Mouse (Mus musculus) myocyte (in vitro differentiated cells): Measurements from ENCODE around the gene Pi4ka. TPM values are rescaled to one million over a fixed set of nuclear protein-coding genes. Genes with fewer than 3 reads are reported as not detected.

Experiments
- H3K27me3 ChIP-seq: one replicate; pipeline ENCODE4 v1.6.1; 2011; ENCODE audit not compliant: control insufficient read depth, insufficient read depth, insufficient read length
- H3K36me3 ChIP-seq: one replicate; pipeline ENCODE4 v1.6.1; 2011; ENCODE audit not compliant: control insufficient read depth, insufficient read depth
- H3K4me2 ChIP-seq: one replicate; pipeline ENCODE4 v1.6.1; 2011; ENCODE audit warnings: low read depth, control low read depth
- H3K4me3 ChIP-seq: one replicate; pipeline ENCODE4 v1.5.1; 2011; ENCODE audit warnings: mild to moderate bottlenecking, control low read depth, moderate library complexity
- H3K79me2 ChIP-seq: one replicate; pipeline ENCODE4 v1.6.1; 2011; ENCODE audit not compliant: control insufficient read depth, insufficient read depth
- H3ac ChIP-seq: one replicate; pipeline ENCODE4 v1.6.1; 2011; ENCODE audit not compliant: control insufficient read depth, insufficient read length
- CEBPB ChIP-seq: IDR thresholded peaks from 2 replicates; pipeline ENCODE4 v1.6.1; 2011; ENCODE audit warnings: mild to moderate bottlenecking, moderate library complexity; ENCODE audit not compliant: poor library complexity, insufficient read depth, severe bottlenecking
- E2F4 ChIP-seq: IDR thresholded peaks from one replicate; pipeline ENCODE4 v1.6.1; 2011; ENCODE audit warnings: mild to moderate bottlenecking, control low read depth, moderate library complexity; ENCODE audit not compliant: insufficient read depth
- MAX ChIP-seq: IDR thresholded peaks from one replicate; pipeline ENCODE4 v1.6.1; 2011; ENCODE audit warnings: low read depth, mild to moderate bottlenecking, control low read depth
- MYOD1 ChIP-seq, 3 experiments: IDR thresholded peaks; one replicate each; pipeline ENCODE4 v1.6.1; 2011; ENCODE audit warnings: control low read depth in 2 of 3, low read depth in 2 of 3, mild to moderate bottlenecking in 2 of 3, moderate library complexity in 1 of 3; ENCODE audit not compliant: insufficient read length in 2 of 3, control insufficient read depth in 1 of 3
- MYOG ChIP-seq, 3 experiments: IDR thresholded peaks; one replicate each; pipeline ENCODE4 v1.6.1; 2011; ENCODE audit warnings: control low read depth in 2 of 3, low read depth in 2 of 3, mild to moderate bottlenecking in 2 of 3; ENCODE audit not compliant: insufficient read length in 2 of 3, control insufficient read depth in 1 of 3, insufficient read depth in 1 of 3
- POLR2A ChIP-seq: IDR thresholded peaks from one replicate; pipeline ENCODE4 v1.6.1; 2011; ENCODE audit warnings: low read depth, mild to moderate bottlenecking, control low read depth, moderate library complexity; ENCODE audit not compliant: insufficient read length
- POLR2AphosphoS2 ChIP-seq: IDR thresholded peaks from one replicate; pipeline ENCODE4 v1.6.1; 2011; ENCODE audit warnings: low read depth, control low read depth; ENCODE audit not compliant: insufficient read length
- REST ChIP-seq: IDR thresholded peaks from one replicate; pipeline ENCODE4 v1.6.1; 2011; ENCODE audit warnings: mild to moderate bottlenecking, control low read depth, moderate library complexity; ENCODE audit not compliant: insufficient read depth, insufficient read length
- SRF ChIP-seq: IDR thresholded peaks from one replicate; pipeline ENCODE4 v1.6.1; 2011; ENCODE audit warnings: low read depth; ENCODE audit not compliant: control insufficient read depth, insufficient read length
- TCF12 ChIP-seq: IDR thresholded peaks from one replicate; pipeline ENCODE4 v1.6.1; 2011; ENCODE audit warnings: mild to moderate bottlenecking, control low read depth; ENCODE audit not compliant: poor library complexity, insufficient read depth, severe bottlenecking
- TCF3 ChIP-seq: IDR thresholded peaks from one replicate; pipeline ENCODE4 v1.6.1; 2011; ENCODE audit warnings: low read depth, control low read depth; ENCODE audit not compliant: insufficient read length
- USF1 ChIP-seq: IDR thresholded peaks from one replicate; pipeline ENCODE4 v1.6.1; 2011; ENCODE audit warnings: low read depth, mild to moderate bottlenecking, control low read depth, moderate library complexity
- polyA plus RNA-seq: library from polyadenylated mRNA; unstranded; fragments of >200 nt; fragmentation: generic; extraction: Trizol; gene quantifications from one replicate; pipeline ENCODE4 v1.2.1, GENCODE M21; 2012; ENCODE audit warnings: missing spikeins

Pi4ka gene
- polyA plus RNA-seq, 1 experiment, result 37.8 TPM

DNA sequence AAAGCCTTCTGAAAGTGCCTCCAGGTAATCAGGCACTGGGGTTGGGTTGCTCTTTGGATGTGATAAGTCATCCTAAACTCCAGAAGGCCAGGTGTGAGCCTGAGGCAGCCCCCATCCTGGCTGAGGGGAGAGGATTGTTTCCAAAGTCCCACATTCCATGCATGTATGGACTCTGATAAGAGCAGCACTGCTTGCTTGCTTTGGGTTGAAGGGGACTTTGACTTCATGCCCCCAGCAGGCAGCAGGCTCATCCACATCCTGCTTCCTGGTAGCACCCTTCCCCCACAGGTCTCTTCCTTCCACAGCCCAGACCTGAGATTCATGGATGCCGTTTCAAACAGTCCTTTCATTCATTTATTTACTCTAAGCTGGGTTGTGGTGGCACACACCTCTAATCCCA lies 162.4 kb downstream of the Pi4ka start:
- Histone ChIP-seq H3K4me2 (no peak overlapping the region), H3K27me3 (no peaks in the 10 kb centered on the region), H3K36me3 (no peaks in the 10 kb centered on the region), H3K79me2 (peaks cover 15% of the 10 kb centered on the region), H3K4me3 (no peak overlapping the region), H3ac (no peak overlapping the region)
- TF ChIP-seq CEBPB, result no peak
- TF ChIP-seq SRF, result no peak
- TF ChIP-seq REST, result no peak
- no peak for TF ChIP-seq MYOD1 (IDR thresholded peaks at IDR 0.05; ENCODE audit: control insufficient read depth in 1 of 3, insufficient read length in 2 of 3, low read depth in 2 of 3)
- no peak for TF ChIP-seq POLR2AphosphoS2
- no peak for TF ChIP-seq POLR2A
- no peak for TF ChIP-seq MYOG (IDR thresholded peaks at IDR 0.05; ENCODE audit: control insufficient read depth in 1 of 3, insufficient read depth in 1 of 3, insufficient read length in 2 of 3, low read depth in 2 of 3)
- TF ChIP-seq USF1, result no peak
- no peak for TF ChIP-seq MAX
- no peak for TF ChIP-seq TCF3
- TF ChIP-seq TCF12, result no peak
- no peak for TF ChIP-seq E2F4

DNA sequence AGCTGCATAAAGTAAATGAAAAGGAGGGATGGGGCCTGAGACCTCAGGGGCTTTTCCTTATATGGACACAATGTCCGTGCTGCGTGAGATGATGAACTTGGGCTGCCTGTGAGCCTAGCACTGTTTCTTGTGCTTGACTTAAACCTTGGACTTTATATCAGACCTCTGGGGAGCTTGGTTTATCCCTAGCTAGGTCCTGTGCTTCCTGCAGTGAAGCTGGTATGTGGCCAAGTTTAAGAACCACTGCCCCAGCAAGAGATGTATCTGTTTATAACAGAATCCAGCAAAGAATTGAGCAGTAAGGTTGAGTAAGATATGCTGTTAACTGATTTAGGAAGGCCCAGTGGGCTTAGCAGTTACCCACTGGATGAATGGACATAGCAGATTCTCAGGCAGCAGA lies 166.7 kb downstream of the Pi4ka start:
- H3K4me2 ChIP-seq, result no peak overlapping the region
- peaks cover 27% of the 10 kb centered on the region for H3K79me2 ChIP-seq
- H3K36me3 ChIP-seq, result no peaks in the 10 kb centered on the region
- H3K27me3 ChIP-seq, result no peaks in the 10 kb centered on the region
- TF ChIP-seq TCF3 (no peak), MYOD1 (IDR thresholded peaks at IDR 0.05; ENCODE audit: control insufficient read depth in 1 of 3, insufficient read length in 2 of 3, low read depth in 2 of 3) (no peak), TCF12 (no peak), POLR2A (no peak), POLR2AphosphoS2 (no peak), REST (no peak), CEBPB (no peak), USF1 (no peak), E2F4 (no peak), MAX (no peak), SRF (no peak), MYOG (IDR thresholded peaks at IDR 0.05; ENCODE audit: control insufficient read depth in 1 of 3, insufficient read depth in 1 of 3, insufficient read length in 2 of 3, low read depth in 2 of 3) (no peak)
- no peak overlapping the region for H3ac ChIP-seq
- H3K4me3 ChIP-seq, result no peak overlapping the region

DNA sequence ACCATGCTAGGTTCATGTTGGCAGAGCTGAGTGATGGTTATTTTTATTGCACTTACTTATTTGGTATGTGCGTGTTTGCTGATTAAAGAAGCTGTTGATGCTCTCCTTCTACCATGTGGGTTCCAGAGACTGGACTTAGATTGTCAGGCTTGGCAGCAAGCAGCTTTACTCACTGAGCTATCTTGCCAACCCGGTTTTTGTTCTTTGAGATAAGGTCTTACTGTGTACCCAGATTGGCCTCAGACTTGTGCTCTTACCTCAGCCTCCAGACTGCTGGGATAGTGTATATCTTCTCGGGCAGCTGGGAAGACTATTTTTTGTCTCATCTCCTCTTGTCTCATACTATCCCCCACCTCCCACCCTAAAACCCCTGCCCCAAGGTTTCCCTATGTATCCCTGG lies 168.5 kb downstream of the Pi4ka start:
- Histone ChIP-seq H3K36me3 (no peaks in the 10 kb centered on the region), H3K4me3 (no peak overlapping the region), H3K27me3 (no peaks in the 10 kb centered on the region), H3K79me2 (peaks cover 27% of the 10 kb centered on the region), H3ac (no peak overlapping the region), H3K4me2 (no peak overlapping the region)
- TF ChIP-seq E2F4 (no peak), TCF3 (no peak), TCF12 (no peak), MYOG (IDR thresholded peaks at IDR 0.05; ENCODE audit: control insufficient read depth in 1 of 3, insufficient read depth in 1 of 3, insufficient read length in 2 of 3, low read depth in 2 of 3) (no peak), USF1 (no peak), REST (no peak), MAX (no peak), MYOD1 (IDR thresholded peaks at IDR 0.05; ENCODE audit: control insufficient read depth in 1 of 3, insufficient read length in 2 of 3, low read depth in 2 of 3) (no peak)

DNA sequence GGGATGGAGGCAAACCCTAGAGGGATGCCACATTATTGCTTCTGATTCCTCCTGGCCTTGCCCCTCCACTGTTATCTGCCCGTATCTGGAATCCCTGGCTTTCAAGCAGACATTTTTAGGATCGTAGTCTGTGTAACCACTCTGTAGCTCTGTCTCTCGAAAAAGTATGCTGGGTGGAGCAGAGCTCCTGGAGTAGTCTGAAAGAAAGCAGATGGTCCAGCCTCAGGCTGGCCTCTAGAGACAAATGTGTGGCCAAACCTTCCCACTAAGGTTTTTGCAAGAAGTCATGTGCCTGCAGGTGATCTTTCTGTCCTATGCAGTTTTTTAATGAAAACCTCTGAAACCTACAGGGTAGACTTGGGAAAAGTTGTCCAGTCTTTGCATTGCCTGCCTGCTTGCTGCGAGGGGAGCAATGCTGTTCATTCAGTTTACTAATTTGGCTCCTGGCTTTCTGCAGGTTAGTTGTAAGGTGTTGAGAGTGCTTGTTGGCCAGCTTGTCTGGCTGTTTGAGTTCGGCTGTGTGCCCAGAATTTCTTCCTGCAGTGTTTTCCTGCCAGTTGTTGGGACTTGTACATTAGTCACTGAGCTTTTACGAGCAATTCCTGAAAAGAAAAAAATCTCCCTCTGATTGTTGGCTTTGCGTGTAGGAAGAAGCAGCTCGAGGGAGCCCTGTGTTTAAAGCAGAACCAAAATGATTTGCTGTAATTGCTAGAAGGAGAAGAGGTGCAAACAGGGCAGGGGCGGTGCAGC lies 171.0 kb downstream of the Pi4ka start:
- Histone ChIP-seq H3K4me2 (peak overlapping the region; percentile 96), H3K79me2 (peaks cover 23% of the 10 kb centered on the region), H3K27me3 (no peaks in the 10 kb centered on the region), H3K36me3 (no peaks in the 10 kb centered on the region), H3ac (no peak overlapping the region), H3K4me3 (peak overlapping the region; percentile 47)
- no peak for TF ChIP-seq TCF12
- TF ChIP-seq POLR2A, result no peak
- no peak for TF ChIP-seq MYOG (IDR thresholded peaks at IDR 0.05; ENCODE audit: control insufficient read depth in 1 of 3, insufficient read depth in 1 of 3, insufficient read length in 2 of 3, low read depth in 2 of 3)
- TF ChIP-seq MAX, result no peak
- TF ChIP-seq E2F4, result no peak
- no peak for TF ChIP-seq SRF
- TF ChIP-seq CEBPB, result no peak
- TF ChIP-seq USF1, result no peak
- no peak for TF ChIP-seq REST

DNA sequence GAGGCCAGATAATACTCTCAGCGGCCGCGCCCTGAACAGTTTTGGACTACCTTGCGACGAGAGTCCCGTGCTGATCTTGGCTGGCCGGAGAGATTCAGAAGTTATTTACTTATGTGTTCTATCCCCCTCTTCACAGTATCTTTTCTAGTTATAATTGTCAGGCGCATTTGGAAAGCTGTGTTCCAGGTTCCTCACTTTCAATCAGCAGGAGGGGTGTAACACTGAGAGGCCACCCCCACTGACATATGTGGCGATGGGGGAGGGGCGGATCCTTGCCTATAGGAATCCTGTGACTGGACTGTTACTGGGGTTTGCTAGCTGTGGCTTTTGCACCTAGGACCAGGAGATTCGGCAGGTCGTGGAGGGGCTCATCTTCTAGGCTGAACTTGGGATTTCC lies 171.6 kb downstream of the Pi4ka start:
- peak overlapping the region; percentile 47 for H3K4me3 ChIP-seq
- no peaks in the 10 kb centered on the region for H3K36me3 ChIP-seq
- peaks cover 20% of the 10 kb centered on the region for H3K79me2 ChIP-seq
- no peaks in the 10 kb centered on the region for H3K27me3 ChIP-seq
- peak overlapping the region; percentile 26 for H3ac ChIP-seq
- TF ChIP-seq SRF (no peak), REST (no peak), MYOG (IDR thresholded peaks at IDR 0.05; ENCODE audit: control insufficient read depth in 1 of 3, insufficient read depth in 1 of 3, insufficient read length in 2 of 3, low read depth in 2 of 3) (no peak), MYOD1 (IDR thresholded peaks at IDR 0.05; ENCODE audit: control insufficient read depth in 1 of 3, insufficient read length in 2 of 3, low read depth in 2 of 3) (no peak), MAX (no peak), TCF3 (no peak), POLR2AphosphoS2 (no peak), CEBPB (no peak), USF1 (no peak), E2F4 (no peak), POLR2A (no peak), TCF12 (no peak)
- H3K4me2 ChIP-seq, result peak overlapping the region; percentile 96
